Mouse (Mus musculus) cerebellum, postnatal 10 days (tissue): ENCODE measurements at regions not wholly inside any gene's neighbourhood (a gene's known extent, or its start where the extent isn't known, plus 50 kb on each side); places are given as distances from the start of the nearest gene placed in this dataset.

Source experiments
- DNase-seq, 2 experiments: peaks; one replicate each; pipeline ENCODE4 v3.0.0; 2021; ENCODE audit warnings: mixed read lengths in 2 of 2

- peak; percentile 79 to 85 for DNase-seq
These were observed 230.6 kb downstream of the Snx10 start for GRCm38 (mm10) chr6:51754239-51754681.

GRCm38 (mm10) chr6:51757131-51757530 lies 233.4 kb downstream of the Snx10 start:
- DNase-seq: peak; percentile 67 to 82

- DNase-seq: peak; percentile 52 to 73
These were observed 234.0 kb downstream of the Snx10 start for GRCm38 (mm10) chr6:51757746-51758145.

- no peak for DNase-seq
These were observed 235.1 kb downstream of the Snx10 start for GRCm38 (mm10) chr6:51758781-51759180.

GRCm38 (mm10) chr6:51760372-51760771 lies 236.7 kb downstream of the Snx10 start:
- peak in 1 of 2 experiments; percentile 40 for DNase-seq

GRCm38 (mm10) chr6:51761506-51761905 lies 237.8 kb downstream of the Snx10 start:
- no peak for DNase-seq

GRCm38 (mm10) chr6:51766482-51766881 lies 242.8 kb downstream of the Snx10 start:
- no peak for DNase-seq

GRCm38 (mm10) chr6:51767582-51768341 lies 244.1 kb downstream of the Snx10 start:
- peak; percentile 80 to 86 for DNase-seq

- no peak for DNase-seq
These were observed 241.3 kb downstream of the Skap2 start for GRCm38 (mm10) chr6:51771001-51771400.

- no peak for DNase-seq
These were observed 240.9 kb downstream of the Skap2 start for GRCm38 (mm10) chr6:51771424-51771823.

GRCm38 (mm10) chr6:51774771-51775170 lies 237.6 kb downstream of the Skap2 start:
- DNase-seq: peak in 1 of 2 experiments; percentile 36

GRCm38 (mm10) chr6:51785615-51786014 lies 226.7 kb downstream of the Skap2 start:
- DNase-seq: no peak

GRCm38 (mm10) chr6:51786836-51787235 lies 225.5 kb downstream of the Skap2 start:
- no peak for DNase-seq

- DNase-seq: no peak
These were observed 224.2 kb downstream of the Skap2 start for GRCm38 (mm10) chr6:51788156-51788555.

GRCm38 (mm10) chr6:51790293-51790692 lies 222.1 kb downstream of the Skap2 start:
- no peak for DNase-seq

- DNase-seq: no peak
These were observed 221.7 kb downstream of the Skap2 start for GRCm38 (mm10) chr6:51790693-51791092.

GRCm38 (mm10) chr6:51795300-51795699 lies 217.0 kb downstream of the Skap2 start:
- peak; percentile 60 to 62 for DNase-seq

- no peak for DNase-seq
These were observed 213.6 kb downstream of the Skap2 start for GRCm38 (mm10) chr6:51798577-51799240.

- DNase-seq: no peak
These were observed 206.7 kb downstream of the Skap2 start for GRCm38 (mm10) chr6:51805656-51806055.
